Mouse (Mus musculus) forelimb bud, embryonic 11.5 days (tissue): ENCODE measurements around the gene Sycp2l.
A peak's percentile ranks its signal among the peaks of the same experiment; 100 is the strongest.
"Not testable (repeated sequence)": the region's sequence is repeated elsewhere in the genome, so short reads cannot be mapped to it uniquely, and the experiment has no call there.

Source experiments
- DNase-seq: peaks from one replicate; pipeline ENCODE4 v3.0.0-alpha.2; 2012; ENCODE audit warnings: low read depth, low spot score

Gene Sycp2l

GRCm38 (mm10) chr13:41123666-41124225 lies 9.6 kb downstream of the Sycp2l start:
- DNase-seq, result no peak

DNA sequence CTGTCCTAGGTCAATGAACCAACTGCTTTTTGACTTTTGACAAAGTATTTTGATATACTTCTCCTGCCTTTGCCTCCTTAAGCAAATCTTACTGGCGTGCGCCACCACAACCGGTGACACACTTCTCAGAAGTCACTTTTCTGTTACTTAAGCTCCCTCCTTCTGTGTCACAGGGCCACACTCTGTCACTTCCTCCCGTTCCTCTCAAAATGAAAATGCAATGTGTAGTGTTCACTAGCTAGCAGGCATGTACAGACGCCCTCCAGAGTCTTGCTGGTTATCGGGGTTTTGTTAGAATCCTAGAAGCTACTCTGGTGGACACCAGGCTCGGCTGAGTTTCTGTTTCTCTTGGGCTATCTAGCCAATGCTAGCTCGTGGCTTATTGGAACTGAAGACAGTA lies 14.2 kb downstream of the Sycp2l start:
- DNase-seq, result no peak

DNA sequence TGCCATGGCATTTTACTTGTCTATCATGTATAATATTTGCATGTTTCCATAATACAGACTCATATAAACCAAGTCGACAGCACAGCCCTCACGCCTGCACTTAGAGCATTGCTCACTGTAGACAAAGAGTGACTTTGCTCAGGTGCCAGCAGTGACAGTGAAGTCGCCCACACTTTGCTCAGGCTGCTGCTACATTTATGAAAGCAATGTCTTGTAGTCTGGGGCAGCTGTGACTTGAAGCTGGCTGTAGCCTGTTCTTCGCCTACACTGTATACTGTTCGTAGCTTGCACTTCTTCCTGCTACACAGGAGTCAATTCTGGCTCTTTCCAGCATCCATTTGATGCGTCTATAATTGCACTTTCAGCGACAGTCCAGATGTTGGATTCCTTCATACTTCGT lies 15.0 kb downstream of the Sycp2l start:
- no peak for DNase-seq

- peak; percentile 74 for DNase-seq
Measured at GRCm38 (mm10) chr13:41134901-41135300, 20.8 kb downstream of the Sycp2l start.

- DNase-seq, result no peak
Measured at GRCm38 (mm10) chr13:41145433-41145970, 31.4 kb downstream of the Sycp2l start.

DNA sequence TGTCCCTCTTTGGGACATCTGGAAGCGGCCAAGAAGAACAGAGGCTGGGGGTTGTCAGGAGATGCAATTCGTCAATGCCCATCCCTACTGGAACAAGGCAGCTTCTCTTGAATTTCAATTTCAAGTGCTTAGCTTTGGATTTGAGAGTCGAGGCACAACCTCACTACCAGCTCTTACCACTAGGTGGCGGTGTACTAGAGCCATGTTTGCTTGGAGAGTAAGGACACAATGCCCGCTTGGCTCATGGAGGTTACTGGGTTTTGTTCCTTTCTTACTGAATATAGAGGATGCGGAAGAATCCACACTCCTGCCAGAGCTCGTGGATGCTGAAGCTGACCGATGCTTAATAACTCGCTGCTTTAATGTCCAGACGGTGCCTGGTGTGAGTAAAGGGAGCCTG lies 32.2 kb downstream of the Sycp2l start:
- DNase-seq, result peak; percentile 63

GRCm38 (mm10) chr13:41153146-41153545 lies 39.0 kb downstream of the Sycp2l start:
- no peak for DNase-seq

DNA sequence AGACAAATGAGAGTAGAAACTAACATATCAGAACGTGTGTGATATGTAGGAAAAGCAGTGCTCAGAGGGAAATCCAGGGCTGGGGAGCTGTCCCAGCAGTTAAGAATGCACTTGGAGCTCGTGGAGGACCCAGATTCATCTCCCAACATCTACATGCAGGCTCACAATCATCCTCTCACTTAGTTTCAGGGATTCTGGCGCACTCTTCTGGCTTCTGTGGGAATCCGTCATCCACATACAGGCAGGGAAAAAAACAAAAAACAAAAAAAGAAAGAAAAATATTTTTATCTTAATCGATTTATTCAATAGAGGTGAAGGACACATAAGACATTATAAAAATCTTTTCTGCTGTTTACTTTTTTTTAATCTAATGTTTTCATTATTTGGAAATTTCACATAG lies 44.3 kb downstream of the Sycp2l start:
- DNase-seq, result no peak

DNA sequence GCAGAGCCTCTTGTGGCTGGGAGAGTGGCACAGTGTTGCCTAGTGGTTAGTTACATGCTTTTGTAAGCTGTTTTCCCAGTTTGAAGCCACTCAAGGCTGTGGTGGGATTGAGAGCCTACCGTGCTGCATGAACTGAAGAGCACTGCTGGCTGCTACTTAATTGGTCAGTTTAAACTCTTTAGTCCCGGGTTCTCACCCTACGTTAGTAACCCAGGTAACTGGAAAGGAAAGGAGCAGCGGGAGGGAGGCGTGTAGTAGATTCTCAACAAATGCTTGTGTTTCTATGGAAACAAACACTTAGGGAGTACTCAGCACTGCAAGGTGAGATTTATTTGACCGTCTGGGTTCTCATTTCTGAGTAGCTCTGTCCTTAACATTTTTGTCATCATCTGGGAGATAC lies 73.8 kb downstream of the Sycp2l start:
- no peak for DNase-seq

DNA sequence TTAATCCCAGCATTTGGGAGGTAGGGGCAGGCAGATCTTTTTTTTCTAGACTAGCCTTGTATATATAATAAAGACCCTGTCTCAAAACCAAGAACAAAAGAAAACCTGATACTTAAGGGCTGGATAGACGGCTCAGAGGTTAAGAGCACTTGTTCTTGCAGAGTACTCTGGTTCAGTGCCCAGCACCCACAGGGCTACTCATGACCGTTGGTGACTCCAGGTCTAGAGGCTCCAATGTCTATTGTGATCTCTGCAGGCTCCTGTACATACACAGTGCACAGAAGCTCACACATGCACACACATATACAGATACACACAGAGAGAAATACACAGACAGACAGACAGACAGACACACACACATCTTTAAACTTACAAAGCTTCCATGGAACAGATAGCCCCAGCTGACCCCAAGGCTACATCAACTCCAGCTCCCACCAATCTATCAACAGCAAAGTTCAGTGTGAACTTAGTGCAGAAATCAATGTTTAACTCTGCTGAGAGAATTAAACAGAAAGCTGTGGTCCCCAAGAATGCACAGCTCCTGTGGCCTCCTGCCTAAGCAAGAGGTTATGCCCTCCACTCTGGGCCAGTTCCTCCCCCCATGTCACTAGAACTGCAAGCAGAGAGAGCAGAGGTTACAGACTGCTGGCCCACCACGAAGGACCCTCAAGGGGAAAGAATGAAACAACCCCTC lies 81.7 kb downstream of the Sycp2l start:
- no peak for DNase-seq

GRCm38 (mm10) chr13:41200861-41201260 lies 86.8 kb downstream of the Sycp2l start:
- no peak for DNase-seq

DNA sequence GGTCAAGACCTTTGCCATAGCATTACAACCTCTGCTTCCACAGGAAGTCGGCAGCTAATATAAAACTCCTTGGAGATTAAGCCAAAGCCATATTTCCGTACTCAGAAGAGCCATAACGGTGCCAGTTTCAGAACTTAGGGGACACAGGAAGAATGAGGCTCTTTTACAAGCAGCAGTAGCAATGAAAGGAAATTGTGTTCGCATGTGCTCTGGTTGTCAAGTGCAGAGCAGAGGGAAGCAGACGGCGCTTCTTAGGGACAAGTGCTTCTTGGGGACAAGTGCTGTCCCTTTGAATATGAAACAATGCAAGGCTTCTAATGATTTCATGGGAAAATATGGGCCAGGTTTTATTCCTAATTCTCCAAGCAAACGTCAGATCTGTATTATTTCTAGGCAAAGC lies 89.2 kb downstream of the Sycp2l start:
- DNase-seq, result no peak

GRCm38 (mm10) chr13:41203691-41204090 lies 89.6 kb downstream of the Sycp2l start:
- DNase-seq, result no peak

DNA sequence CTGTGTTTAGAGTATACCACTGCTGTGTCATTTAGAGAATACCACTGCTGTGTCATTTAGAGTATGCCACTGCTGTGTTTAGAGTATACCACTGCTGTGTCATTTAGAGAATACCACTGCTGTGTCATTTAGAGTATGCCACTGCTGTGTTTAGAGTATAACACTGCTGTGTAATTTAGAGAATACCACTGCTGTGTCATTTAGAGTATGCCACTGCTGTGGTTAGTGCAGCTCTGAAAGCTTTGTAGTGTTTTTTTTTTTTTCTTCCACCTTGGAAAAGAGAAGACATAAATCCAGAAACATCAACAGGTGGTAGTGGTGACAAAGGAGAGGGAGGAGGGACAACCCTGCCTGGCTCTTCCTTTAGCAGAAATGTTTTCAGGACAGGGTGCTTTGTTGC lies 91.5 kb downstream of the Sycp2l start:
- not testable (repeated sequence) for DNase-seq

GRCm38 (mm10) chr13:41206241-41206640 lies 92.1 kb downstream of the Sycp2l start:
- DNase-seq, result no peak

DNA sequence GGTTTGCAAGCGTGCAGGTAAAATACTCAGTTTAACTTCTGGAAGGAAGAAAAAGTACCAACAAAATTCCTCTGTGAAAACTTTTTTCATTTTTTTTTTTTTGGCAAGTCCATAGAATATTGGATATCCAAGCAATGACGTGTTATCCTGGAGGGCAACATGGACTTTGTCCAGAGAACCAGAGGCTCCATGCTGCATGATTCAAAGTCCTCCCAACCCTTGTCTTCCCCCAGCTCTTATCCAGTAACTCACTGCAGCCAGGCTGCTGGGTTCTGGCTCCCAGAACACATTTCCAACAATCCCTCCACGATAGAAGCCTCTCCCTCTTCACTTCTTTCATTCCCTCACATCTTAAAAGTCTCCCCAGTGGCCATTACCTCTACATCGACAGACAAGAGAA lies 97.2 kb downstream of the Sycp2l start:
- no peak for DNase-seq

DNA sequence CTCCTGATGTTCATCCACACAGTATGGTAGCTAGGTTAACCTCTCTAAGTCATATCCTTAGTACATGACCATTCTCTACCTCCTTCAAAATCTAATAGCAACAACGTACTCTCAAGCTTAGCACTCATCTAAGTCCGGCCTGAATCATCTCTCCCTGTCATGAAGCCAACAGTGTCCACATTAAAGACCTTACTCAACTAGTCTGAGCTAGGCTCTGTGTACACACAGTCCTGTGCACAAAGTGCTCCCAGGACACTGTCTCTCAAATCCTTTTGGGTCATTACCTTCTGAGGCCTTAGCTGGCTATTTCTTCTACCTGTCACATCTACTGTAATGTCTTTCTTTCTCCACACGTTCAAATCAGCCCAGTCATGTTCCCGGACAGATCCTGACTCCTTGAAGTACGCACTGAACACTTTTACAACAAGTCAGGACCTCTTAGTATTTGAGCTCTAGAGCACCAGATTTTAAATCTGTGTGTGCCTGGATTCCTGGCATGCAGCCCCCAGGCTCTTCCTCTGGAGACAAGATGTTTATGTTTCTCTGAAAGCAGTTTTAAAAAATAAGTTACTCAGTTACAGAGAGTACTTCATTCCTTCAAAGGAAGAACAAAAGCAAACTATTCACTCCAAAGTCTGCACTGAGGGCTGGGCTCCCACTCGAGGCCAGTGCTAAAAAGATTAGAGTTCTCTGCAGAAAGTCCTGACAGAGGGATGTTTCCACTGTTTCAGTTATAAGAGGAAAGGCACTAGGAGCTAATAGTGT lies 98.6 kb downstream of the Sycp2l start:
- DNase-seq, result no peak

DNA sequence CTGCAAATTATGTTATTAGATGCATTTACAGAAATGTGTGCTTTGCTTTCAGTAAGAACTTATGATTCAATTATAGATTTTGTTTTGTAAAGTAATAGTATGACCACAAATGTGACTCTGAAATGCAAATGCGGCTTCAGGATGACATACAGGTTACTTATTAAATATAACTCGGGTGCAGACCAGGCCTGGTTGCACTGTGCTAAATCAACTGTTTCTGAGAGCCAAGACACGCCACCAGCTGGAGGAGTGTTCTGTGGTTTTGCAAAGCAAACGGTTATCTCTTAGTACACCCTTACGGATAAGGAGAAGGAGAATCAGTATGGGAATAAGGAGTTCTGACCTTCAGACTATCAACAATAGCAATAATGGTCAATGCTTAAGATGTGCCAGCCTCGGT lies 101.6 kb downstream of the Sycp2l start:
- DNase-seq, result no peak

DNA sequence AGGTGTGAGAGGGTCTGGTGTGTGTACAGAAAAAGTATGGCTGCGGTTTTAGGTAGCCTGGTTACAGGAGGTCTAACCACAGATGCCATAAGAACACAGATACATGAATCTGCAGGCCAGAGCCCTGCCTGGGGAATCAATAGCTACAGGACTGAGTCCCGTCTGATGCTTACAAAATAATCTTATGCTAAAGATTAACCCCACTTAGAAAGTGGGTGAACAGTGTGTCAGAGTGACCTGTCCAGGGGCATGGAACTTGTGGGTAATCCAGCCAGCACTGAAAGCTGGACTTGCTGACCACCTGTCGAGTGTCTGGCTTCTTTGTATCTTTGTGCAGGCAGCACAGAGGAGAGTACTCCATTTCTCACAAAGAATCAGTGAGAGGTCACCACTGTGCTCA lies 102.1 kb downstream of the Sycp2l start:
- DNase-seq, result no peak

GRCm38 (mm10) chr13:41219056-41219455 lies 104.9 kb downstream of the Sycp2l start:
- no peak for DNase-seq

DNA sequence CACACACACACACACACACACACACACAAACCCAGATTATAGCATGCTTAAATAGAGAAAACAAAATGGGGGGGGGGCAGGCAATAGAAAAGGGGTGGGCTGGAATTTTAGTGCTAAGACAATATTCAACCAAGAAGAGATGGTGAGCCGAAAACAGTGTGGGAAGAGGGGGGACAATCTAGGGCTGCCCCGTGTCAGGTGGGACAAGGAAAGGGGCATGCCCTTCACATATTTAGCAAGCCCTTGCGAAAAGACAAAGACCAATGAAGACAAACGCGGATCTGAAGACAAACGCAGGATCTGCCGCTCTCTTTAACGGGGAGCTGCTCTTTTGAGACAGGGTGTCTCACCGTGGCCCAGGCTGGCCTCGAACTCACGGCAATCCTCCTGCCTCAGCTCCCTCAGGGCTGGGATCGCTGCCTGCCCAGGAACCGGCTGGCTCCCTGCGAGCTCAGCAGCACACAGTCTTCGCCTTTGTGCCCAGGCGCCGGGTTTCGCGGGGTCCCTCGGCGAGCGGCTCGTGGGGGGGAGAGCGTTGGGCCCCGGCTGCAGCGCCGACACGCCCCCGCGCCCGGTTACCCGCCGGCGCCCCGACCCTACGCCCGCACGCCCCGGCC lies 105.7 kb downstream of the Sycp2l start:
- DNase-seq, result no peak

DNA sequence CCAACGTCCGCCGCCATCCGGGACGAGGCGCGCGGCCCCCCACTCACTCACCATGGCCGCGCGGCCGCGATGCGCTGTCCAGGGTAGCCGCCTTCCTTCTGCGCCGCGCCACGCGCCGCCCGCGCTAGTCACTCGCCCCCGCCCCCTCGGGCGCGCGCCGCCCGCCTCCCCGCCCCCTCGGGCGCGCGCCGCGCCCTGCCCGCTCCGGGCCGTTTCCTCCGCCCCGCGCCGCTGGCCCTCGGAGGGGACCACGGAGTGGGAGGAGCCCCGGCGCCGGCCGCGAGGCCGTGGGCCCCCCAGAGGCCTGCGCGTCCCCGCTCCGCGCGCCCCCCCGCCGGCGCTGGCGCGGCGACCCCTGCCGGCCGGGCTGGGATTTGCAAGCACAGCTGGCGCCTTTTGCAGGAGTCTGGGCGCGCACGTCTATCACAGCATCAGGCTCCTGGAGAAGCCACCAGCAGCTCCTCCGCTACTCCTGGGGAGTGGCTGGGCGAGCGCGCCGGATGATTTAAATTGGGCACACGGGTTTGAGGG lies 106.3 kb downstream of the Sycp2l start, which contains the start of gene Elovl2:
Gene Elovl2, minus strand, starts transcription at position 102 of the 531 bp plus-strand sequence.
- peak; percentile 81 for DNase-seq
